Mouse (Mus musculus): ENCODE results near the gene Mettl18.
"Not testable (repeated sequence)": the region's sequence is repeated elsewhere in the genome, so short reads cannot be mapped to it uniquely, and the experiment has no call there.

Gene Mettl18

GRCm38 (mm10) chr1:163994721-163995608 lies at the start of gene Mettl18, which contains the start of gene BC055324:
Gene Mettl18 (plus strand): TSS chr1:163994889.
Gene BC055324 (minus strand): TSS chr1:163994796.
- peak; percentile 91 for DNase-seq (ENCODE audit: low read depth, low spot score)

DNA sequence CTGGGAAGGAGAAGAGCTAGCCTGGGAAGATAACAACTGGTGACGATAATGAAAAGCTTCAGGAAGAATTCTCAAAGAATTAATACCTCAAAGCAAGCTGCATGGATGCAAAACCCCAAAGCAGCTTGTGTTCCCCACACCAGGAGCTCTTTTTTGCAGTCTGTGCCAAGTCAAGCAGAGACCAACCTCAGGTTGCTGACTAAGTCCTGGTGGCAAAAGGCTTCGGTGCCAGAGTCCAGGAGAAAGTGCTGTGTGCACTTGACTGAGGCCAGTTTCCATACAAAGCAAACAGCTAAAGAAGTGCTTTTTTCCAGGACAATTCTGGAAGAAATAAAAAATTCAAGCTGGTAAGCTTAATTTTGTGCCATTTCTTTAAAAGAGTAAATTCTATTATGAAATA lies 41.3 kb upstream of the Mettl18 start:
- DNase-seq (ENCODE audit: low read depth, low spot score): no peak

GRCm38 (mm10) chr1:163958036-163958435 lies 36.7 kb upstream of the Mettl18 start:
- no peak for DNase-seq (ENCODE audit: low read depth, low spot score)

DNA sequence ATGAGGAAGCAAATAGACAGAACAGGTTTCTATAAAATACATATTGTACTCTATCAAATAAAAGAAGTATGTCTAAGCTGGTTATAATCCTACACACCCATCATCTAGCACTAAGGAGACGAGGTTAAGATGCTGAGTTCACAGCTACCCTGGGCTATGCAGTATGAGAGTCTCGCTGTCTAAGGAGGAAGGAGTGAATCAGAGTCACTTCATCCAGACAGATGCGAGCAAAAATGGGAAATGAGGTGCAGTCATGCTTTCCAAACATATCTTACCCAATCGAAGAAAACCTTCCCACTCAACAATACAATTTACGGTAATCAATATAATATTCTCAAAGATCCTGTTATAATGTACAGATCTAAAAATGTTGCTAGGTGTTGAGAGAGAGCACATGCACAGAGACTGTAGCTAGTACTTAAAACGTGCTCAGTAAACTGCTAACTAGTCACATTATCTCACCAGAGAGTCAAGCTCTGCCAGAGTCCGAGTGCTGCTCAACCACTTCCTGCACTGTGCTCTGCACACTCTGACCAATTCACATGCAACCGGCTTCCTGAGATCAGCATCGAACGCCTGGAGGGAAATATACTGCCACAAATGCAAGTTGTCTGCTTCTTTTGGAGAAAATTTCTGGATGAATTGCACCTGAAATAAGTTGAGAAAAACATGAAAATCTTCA lies 30.5 kb upstream of the Mettl18 start:
- no peak for DNase-seq (ENCODE audit: low read depth, low spot score)

DNA sequence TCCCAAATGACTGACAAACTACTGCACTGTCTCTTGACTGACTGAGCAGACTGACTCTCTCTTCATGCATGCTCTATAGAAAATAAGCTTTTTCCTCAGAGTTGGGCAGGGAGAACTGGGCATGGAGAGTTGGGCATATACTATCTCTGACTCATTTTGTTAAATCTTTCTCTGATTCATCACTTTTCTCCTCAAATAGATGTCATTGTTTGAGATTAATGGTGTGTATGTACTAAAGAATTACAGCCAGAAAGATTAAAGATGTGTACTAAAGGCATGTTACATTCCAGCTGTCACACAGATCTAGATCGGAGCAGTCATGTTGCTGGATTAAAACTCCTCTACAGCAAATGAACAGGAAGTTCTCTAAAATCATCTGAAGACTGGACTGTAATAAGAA lies 20.2 kb upstream of the Mettl18 start:
- DNase-seq (ENCODE audit: low read depth, low spot score): no peak

DNA sequence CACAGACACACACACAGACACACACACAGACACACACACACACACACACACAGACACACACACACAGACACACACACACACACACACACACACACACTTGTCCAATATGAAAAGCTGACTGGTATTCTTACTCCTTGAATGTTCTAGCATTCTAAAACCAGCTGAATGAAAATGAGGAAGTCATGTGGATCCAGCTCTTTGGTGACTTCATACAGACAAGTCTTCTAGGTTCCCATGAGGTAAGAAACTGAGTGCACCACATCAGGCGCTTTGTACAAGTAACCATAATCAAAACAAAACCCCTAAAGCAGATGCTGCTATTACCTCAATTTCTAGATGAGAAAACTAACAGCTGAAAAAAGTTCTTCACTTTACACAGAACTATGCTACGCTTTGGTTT lies 19.6 kb upstream of the Mettl18 start:
- no peak for DNase-seq (ENCODE audit: low read depth, low spot score)

- no peak for DNase-seq (ENCODE audit: low read depth, low spot score)
These were observed 18.2 kb upstream of the Mettl18 start for GRCm38 (mm10) chr1:163976515-163976914.

- no peak for DNase-seq (ENCODE audit: low read depth, low spot score)
These were observed 2.3 kb upstream of the Mettl18 start for GRCm38 (mm10) chr1:163992371-163992770.

- DNase-seq (ENCODE audit: low read depth, low spot score): no peak
These were observed 442 bp upstream of the Mettl18 start for GRCm38 (mm10) chr1:163994173-163994720.

GRCm38 (mm10) chr1:163995609-163995913 lies 872 bp downstream of the Mettl18 start:
- no peak for DNase-seq (ENCODE audit: low read depth, low spot score)

- DNase-seq (ENCODE audit: low read depth, low spot score): no peak
These were observed 7.3 kb downstream of the Mettl18 start for GRCm38 (mm10) chr1:164001831-164002452.

GRCm38 (mm10) chr1:164004311-164004710 lies 9.6 kb downstream of the Mettl18 start:
- DNase-seq (ENCODE audit: low read depth, low spot score): no peak

DNA sequence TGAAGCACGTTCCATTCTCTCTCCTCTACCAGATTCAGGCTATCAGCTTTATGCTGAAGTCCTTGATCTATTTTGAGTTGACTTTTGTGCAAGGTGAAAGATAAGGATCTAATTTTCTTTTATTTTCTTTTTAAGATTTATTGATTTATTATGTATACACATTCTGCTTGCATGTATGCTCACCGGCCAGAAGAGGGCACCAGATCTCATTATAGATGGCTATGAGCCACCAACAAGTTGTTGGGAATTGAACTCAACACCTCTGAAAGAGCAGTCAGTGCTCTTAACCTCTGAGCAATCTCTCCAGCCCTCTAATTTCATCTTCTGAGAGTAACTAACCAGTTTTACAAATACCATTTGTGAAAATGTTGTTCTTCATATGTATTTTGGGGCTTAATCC lies 14.5 kb downstream of the Mettl18 start:
- DNase-seq (ENCODE audit: low read depth, low spot score): peak; percentile 11

- DNase-seq (ENCODE audit: low read depth, low spot score): no peak
These were observed 19.9 kb downstream of the Mettl18 start for GRCm38 (mm10) chr1:164014616-164015015.

GRCm38 (mm10) chr1:164018221-164018896 lies 23.7 kb downstream of the Mettl18 start:
- no peak for DNase-seq (ENCODE audit: low read depth, low spot score)

DNA sequence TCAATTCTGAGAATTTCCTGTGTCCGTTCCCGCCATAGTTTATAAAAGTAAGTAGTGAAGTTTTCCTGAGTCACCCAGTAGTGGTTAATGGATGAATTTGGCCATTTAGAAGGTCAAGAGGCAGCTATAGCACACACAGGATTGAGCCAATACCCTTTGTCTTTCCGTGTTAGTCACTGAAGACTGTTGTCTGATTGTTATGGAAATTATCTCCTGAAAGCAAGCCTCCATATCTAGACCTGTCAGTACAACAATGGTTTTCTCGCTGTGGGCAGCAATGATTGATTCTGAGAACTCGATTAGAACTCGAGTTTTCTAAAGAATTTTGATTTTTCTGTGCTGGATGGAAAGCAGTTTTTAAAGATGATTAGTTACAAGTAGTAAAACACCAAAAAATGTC lies 25.1 kb downstream of the Mettl18 start:
- DNase-seq (ENCODE audit: low read depth, low spot score): no peak

DNA sequence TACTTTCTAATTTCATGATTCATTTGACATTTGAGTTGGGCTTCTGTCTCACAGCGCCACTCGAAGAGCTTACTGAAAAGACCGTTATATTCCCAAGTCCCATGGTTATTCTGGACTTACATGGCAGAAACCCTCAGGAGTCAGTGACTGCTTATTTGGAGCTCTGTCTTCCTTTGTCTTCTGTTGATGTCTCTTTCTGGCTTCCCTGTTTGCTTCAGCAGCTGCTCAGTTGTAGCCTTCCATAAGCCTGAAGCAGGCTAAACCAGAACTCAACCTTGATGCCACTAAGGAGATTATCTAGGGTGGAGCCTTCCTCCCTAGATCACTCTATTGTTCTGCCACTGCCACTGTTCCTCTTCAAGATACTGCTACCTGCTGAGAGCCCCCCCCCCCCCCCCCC lies 26.1 kb downstream of the Mettl18 start:
- DNase-seq (ENCODE audit: low read depth, low spot score): not testable (repeated sequence)

DNA sequence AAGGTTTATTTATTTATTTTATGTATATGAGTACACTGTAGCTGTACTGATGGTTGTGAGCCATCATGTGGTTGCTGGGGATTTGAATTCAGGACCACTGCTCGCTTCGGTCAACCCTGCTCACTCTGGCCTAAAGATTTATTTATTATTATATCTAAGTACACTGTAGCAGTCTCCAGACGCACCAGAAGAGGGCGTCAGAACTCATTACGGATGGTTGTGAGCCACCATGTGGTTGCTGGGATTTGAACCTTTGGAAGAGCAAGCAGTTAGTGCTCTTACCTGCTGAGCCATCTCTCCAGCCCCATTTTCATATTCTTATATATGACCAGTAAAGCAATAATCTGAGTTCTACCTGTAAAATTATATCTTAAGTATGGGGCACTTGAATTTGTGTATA lies 27.4 kb downstream of the Mettl18 start:
- DNase-seq (ENCODE audit: low read depth, low spot score): not testable (repeated sequence)

- no peak for DNase-seq (ENCODE audit: low read depth, low spot score)
These were observed 31.0 kb downstream of the Mettl18 start for GRCm38 (mm10) chr1:164025685-164026084.

- no peak for DNase-seq (ENCODE audit: low read depth, low spot score)
These were observed 32.7 kb downstream of the Mettl18 start for GRCm38 (mm10) chr1:164027416-164027815.

DNA sequence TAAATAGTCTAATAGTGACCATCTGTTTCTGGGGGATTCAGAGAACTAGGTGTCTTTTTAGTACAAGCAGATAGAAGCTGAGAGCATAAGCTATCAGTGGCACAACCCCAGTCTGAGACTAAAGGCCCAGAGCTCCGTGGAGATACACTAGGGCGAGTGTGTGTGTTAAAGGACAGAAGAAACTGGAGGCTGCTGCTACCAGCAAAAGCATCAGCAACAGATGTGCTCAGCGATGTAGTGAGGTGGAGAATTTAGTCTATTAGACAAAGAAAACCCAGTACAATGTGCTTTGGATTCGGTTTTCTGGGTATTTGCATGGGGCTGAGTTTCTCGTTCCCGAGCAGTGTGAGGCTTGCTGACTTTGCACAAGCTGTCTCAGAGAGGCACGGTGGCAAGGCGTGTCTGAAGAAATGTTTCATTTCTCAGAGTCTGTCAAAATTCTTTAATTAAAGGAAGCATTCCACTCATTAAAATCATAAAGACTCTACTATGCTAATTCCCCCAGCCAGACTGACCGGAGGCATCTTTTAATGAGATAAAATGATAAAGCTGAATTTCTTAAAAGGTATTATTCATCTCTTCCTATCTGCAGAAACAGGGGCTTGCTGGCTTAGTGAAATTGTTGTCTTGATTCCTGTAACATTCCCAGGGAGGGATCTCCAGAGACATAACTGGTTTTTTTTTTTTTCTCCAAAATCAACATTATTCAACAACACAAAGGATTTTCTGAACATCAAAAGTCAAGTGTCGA lies 45.9 kb downstream of the Mettl18 start:
- no peak for DNase-seq (ENCODE audit: low read depth, low spot score)

All from embryo, embryonic 11.5 days (tissue).